Mouse (Mus musculus) bone marrow, adult 2 months (tissue): Measurements from ENCODE around the gene Drd1.

ENCODE experiments used
- CTCF ChIP-seq: fragments of 200-500 bp; IDR thresholded peaks from 2 replicates; pipeline ENCODE4 v1.5.1; 2011; ENCODE audit warnings: low read length, control low read depth; ENCODE audit not compliant: control insufficient read depth, insufficient read depth
- POLR2A ChIP-seq: fragments of 200-500 bp; IDR thresholded peaks from 2 replicates; pipeline ENCODE4 v1.6.1; 2011; ENCODE audit warnings: low read depth, mild to moderate bottlenecking, control low read depth, low read length, borderline replicate concordance; ENCODE audit not compliant: control insufficient read depth

DNA sequence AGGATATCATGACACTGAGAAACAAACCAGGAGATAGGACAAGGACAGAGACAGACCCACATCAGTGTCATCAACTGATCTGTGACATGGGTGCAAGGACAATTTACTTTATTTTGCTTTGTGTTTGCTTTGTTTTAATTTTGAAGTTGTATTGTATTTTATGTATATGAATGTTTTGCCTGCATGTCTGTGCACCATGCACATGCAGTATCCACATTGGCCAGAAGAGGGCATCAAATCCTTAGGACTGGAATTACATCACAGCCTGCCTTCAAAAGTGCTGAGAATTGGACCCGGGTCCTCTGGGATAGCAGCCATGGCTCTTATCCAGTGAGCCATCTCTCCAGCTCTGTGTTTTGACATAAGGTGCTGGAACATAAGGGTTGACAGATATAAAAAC, 20.0 kb downstream of the Drd1 start:
- 0 out of 2 replicates have a peak, but pooled peaks have one; percentile 20 for TF ChIP-seq CTCF
- TF ChIP-seq POLR2A, result no peak
